Mouse (Mus musculus): Measurements from ENCODE around the gene Nup107.
"Not testable (repeated sequence)": the region's sequence is repeated elsewhere in the genome, so short reads cannot be mapped to it uniquely, and the experiment has no call there.

The Nup107 gene

DNA sequence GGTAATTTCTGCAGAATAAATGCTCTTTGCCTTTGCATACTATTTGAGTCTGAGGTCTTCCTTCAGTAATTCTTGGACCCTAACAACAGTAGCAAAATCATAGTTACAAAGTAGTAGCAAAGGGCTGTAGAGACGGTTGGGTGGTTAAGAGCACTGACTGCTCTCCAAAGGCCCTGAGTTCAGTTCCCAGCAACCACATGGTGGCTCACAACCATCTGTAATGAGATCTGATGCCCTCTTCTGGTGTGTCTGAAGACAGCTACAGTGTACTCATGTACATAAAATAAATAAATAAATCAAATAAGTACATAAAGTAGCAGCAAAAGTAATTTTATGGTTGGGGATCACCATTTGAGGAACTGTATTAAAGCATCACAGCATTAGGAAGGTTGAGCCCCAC, 76.9 kb downstream of the Nup107 start:
- not testable (repeated sequence) for DNase-seq (ENCODE audit: low spot score in 2 of 2)

DNA sequence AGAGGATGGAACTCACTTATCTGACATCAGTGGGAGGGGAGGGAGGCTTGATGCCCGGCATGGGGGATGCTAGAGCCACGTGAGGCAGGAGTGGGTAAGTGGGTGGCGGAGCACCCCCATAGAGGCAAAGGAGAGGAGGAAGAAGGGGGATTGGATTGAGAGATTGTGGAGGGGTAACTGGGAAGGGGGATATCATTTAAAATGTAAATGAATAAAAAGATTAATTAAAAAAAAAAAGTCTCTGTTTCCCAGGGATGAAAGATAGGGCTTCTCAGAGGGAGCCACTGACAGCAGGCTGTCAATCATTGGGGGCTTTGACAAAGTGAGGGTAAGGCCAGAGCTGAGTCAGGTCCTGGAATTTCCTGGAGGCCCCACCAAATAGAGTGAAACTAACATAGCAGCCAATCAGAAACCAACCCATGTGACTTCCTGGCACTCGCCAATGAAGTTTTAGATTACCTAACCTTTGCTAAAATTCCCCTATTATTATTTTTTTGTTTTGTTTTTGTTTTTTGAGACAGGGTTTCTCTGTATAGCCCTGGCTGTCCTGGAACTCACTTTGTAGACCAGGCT, 77.5 kb downstream of the Nup107 start:
- DNase-seq (ENCODE audit: low spot score in 2 of 2): no peak

DNA sequence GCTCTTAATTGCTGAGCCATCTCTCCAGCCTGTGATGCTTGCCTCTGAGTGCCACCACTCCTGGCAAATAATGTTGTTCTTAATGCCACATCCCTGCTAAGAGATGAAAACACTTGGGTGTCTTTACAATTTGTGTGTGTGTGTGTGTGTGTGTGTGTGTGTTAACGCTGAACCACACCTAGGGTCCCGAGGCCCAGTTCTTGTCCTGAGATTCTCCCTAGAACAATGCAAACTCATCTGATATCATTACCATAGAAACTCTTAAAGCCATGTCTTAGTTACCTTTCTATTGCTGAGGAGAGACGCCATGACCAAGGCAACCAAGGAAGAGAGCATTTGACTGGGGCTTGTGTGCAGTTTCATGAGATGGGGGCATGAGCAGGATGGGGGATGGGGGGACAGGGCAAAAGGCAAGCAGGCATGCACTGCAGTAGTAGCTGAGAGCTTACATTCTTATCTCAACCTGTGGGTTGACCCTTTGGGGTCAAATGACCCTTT, 78.4 kb downstream of the Nup107 start:
- no peak for DNase-seq (ENCODE audit: low spot score in 2 of 2)

DNA sequence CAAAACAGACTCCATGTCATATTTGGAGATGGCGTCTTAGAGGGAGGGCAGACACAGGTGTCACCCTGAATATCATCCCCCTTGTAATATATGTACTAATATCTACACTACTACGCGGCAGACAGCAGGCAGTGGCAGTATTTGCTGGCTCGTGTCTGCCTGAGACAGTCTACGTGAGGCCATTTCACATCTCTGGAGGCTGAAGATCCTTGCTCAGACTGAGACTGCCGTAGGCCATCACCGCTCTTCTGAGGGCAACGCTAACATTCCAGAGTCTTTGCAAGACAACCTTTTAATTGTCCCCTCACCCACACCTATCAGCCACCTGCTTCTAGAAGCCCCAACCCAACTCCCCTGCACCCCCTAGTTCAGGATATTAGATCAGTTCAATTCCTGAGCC, 79.0 kb downstream of the Nup107 start:
- DNase-seq (ENCODE audit: low spot score in 2 of 2): no peak

DNA sequence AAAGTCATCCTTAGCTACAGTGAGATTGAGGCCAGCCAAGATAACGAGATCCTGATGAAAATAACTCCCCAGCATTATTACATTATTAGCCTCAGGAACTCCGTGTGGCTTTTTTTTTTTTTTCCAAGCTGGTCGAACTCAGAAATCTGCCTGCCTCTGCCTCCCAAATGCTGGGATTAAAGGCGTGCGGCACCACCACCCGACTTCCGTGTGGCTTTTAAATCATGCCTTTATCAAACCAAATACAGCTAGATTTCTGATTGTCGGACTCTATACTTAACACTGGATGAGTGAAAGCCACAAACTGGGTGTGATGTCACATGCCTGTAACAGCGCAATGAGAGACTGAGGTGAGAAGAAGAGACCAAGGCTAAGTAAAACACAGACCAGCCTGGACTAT, 79.6 kb downstream of the Nup107 start:
- DNase-seq (ENCODE audit: low spot score in 2 of 2): no peak

DNA sequence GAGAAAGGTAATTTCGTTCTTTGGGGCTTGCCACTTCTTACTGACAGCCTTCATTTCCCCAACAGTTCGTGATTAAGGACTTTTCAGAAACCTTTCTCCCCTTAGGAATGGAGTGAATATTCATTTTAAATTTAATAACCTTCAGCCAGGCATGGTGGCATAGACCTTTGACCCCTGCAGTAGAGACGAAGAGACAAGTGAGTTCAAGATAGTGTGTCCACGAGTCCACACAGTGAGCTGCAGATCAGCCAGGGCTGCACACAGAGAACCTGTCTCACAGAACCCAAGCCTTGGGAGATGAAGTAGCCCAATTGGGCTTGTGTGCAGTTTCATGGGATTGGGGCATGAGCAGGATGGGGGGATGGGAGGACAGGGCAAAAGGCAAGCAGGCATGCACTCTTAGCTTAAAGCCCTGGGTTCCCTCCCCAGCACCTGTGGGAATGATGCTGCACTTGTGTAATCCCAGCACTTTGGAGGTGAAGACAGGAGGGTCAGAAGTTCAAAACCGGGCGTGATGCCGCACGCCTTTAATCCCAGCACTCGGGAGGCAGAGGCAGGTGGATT, 80.2 kb downstream of the Nup107 start:
- DNase-seq (ENCODE audit: low spot score in 2 of 2): no peak

DNA sequence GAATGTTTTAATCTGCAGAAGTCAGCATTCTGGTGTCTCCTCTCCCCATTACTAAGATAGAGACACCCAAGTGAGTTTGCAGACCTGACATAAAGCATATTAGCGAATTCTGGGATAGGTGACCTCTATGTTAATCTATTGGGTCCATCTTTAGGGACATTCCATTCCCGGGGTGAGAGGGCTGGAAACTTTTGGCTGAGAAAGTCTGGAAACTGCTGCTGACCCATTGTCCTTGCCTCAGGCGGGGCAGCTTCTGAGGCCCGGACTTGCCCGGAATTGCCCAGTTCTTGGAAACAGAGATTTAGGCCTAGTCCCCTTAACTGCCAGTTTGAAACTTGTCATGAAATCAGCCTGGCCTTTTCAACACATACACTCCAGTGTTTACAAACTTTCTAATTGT, 81.1 kb downstream of the Nup107 start:
- no peak for DNase-seq (ENCODE audit: low spot score in 2 of 2)

DNA sequence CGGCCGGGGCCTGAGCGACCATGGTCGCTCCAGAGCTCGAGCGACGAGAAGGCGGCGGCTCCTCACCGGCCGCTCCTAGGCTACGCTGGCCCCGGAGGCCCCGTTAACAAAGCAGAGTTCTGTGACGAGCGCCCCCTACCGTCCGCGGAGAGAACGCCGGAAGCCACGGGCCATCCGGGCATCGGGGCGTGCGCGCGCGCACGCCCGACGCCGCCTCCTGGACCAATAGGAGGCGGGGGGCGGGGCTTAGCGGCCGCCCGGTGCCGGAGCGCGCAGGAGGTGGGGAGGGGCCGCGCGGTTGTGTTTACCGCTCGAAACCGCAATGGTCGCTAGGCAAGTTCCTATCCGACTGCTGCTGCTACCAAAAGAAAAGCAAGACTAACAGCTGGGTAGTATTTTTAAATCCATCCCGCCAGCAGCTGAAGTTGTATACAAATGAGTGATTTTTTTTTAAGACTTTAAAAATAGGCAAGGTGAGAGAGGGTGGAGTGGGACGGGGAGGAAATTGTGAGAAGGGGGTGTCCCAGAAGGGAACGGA, 81.8 kb downstream of the Nup107 start, which contains the start of gene Mdm2:
Gene Mdm2, minus strand, starts transcription at position 155 of the 538 bp plus-strand sequence.
- peak; percentile 92 to 94 for DNase-seq (ENCODE audit: low spot score in 2 of 2)

DNA sequence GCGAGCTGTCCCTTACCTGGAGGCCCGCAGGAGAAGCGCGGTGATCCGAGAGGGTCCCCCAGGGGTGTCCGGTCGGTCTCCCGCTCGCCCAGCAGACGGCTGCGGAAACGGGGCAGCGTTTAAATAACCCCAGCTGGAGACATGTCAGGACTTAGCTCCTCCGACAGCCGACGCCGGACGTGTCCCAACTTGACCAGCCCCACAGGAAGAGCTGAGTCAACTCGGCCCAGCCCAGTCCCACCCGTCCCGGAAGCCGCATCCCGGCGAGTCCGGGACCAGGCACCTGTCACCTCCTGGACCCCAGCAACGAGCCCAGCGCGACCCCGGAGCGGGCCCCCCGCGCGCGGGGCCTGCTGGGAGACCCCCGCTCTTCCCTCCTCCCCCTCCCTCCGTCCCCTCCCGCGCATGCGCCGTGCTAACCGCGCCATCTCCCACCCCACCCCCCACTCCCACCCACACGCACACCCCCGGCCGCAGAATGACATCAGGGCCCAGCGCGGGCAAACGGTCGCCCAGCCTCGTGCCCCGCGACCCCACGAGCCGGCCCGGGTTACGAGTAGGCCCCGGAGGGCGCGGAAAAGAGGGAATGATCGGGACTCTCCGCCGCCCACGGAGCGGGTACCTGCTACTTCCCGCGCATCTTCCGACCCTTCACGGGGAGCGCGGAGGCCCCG, 82.4 kb downstream of the Nup107 start:
- DNase-seq (ENCODE audit: low spot score in 2 of 2): peak; percentile 41 to 46

DNA sequence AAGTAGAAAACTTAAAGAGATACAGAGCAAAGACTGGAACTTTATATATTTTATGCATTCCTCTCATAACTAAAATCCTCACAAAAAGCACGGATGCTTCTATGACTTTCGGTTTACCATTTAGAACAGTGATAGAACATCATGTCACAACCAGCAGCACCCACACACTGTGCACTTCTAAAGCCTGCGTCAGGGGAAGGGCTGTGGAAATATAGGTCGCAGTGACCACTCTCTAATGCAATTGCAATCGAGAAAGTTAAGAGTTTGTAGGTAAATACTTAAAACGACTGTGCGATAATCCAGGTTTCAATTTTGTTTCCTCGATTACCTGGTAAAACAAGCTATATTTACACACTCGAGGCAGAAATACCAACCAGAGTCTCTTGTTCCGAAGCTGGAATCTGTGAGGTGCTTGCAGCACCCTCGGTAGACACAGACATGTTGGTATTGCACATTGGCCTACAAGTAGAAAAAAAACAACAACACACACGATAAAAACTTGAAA, 83.1 kb downstream of the Nup107 start:
- DNase-seq (ENCODE audit: low spot score in 2 of 2): no peak

DNA sequence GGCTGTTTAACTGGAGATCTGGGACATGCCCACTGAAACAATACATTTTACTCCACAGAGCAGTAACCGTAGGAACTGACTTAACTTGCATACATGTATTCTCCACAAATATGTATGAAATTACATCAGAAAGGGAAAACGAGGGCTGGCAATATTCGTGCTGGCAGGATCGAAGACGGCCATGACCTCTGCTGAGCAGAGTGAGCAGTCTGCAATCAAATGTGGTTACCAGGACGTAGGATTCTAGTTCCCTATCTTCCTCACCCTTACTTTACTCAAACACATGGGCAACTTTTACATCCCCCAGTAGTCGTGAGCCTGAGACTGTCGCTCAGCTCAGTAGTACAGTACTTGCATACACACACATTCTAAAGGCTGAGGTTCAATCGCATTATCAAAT, 83.6 kb downstream of the Nup107 start:
- no peak for DNase-seq (ENCODE audit: low spot score in 2 of 2)

DNA sequence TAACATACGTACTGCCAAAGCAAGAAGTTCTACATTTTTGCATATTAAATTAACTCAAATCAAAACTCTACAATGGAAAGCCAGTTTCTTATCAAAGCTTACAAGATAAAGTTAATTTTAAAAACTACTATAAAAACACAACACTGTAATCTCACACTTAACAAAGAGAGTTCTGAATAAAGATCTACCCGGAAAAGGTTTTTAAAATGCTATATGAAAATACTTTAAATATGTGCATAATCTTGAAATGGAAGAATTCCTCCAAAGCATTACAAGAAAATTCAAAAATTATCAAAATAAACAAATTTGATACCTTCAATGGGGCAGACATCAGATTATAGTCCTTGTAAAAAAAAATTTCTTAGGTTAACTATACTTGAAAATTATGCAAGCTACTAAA, 84.1 kb downstream of the Nup107 start:
- DNase-seq (ENCODE audit: low spot score in 2 of 2): no peak

DNA sequence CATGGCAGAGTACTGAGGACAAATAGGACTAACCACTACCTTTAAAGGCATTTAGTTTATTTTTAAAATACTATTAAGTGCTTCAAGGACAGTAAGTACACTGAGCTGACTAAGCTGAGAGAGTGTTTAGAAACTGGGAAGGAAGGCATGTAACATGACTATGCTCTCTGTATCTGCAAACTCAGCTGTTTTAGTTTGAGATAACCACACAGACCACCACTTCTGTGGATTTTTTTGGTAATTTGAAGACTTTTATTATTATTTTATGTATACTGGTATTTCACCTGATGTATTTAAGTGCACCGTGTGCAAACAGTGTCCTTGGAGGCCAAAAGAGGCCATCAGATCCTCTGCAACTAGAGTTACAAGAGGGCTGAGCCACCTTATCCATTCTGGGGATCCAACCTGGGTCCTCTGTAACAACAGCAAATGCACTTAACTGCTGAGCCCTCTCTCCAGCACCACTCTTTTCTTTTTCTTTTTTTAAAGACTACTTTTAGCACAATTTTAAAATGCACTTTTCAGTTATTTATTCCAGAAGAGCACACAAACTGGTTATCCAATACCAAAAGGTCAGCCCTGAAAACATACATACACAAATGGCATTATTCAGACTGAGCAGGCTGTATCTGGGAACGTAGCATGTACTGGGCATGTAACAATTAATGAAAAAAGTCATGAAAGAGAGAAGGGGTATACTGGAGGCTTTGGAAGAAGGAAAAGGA, 85.2 kb downstream of the Nup107 start:
- no peak for DNase-seq (ENCODE audit: low spot score in 2 of 2)

DNA sequence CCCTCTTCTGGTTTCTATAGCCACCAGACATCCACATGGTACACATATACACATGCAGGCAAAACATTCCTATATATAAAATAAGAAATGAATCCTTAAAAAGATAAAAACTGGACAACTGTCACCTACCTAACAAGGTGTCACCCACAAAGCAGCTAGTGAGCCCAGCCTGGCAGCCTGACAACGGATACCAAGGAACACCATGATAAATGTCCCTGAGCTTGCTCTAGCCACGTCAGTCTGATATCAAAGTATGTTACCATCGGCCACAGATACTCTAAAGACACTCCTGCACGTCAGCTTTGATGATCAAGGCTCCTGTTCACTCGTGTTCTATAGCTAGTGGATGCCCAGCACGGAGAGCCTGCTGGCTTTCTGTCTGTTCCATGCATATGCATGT, 86.1 kb downstream of the Nup107 start:
- no peak for DNase-seq (ENCODE audit: low spot score in 2 of 2)

DNA sequence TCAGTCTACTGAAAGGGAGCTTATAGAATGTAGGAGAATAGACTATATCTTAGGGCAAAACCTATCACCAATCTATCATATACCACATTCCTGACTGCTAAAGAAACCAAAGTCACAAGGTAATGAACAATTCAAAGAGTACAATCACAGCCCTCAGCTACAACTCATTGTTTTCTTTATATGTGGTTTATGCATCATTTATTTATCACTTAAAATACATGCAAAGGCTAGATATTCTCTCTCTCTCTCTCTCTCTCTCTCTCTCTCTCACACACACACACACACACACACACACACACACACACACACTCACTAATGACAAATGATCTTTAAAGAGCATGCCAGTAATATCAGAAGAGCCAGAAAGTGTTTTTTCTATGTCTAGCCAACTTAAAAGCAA, 86.7 kb downstream of the Nup107 start:
- DNase-seq (ENCODE audit: low spot score in 2 of 2): no peak

DNA sequence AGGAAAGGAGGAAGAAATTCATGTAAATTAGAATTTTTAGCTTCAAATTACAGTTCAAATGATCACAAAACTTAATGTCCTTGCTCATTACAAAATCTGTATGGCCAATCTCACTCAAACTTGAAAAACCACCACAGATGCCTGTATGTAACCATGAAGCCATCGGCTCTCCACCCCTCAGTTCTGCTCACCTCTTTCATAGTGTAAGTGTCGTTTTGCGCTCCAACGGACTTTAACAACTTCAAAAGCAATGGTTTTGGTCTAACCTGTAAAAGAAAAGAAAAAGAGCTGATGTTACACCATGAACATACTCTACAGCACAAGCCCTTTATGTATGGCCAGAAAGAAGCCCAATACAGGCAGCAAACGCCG, 87.6 kb downstream of the Nup107 start:
- DNase-seq (ENCODE audit: low spot score in 2 of 2): no peak

DNA sequence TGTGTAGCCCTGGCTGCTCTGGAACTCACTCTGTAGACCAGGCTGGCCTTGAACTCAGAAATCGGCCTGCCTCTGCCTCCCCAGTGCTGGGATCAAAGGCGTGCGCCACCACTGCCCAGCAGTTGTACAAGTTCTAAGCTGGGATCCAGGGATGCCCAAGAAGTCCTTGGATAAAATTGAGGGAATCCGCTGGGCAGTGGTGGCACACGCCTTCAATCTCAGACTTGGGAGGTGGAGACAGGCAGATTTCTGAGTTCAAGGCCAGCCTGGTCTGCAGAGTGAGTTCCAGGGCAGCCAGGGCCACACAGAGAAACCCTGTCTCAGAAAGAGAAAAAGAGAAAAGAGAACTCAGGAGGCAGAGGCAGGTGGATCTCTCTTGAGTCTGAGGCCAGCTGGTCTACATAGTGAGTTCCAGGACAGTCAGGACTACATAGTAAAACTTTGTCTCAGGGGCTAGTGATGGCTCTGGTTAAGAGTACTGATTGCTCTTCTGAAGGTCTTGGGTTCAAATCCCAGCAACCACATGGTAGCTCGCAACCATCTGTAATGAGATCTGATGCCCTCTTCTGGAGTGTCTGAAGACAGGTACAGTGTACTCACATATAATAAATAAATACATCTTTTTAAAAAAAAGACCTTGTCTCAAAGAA, 88.1 kb downstream of the Nup107 start:
- not testable (repeated sequence) for DNase-seq (ENCODE audit: low spot score in 2 of 2)

DNA sequence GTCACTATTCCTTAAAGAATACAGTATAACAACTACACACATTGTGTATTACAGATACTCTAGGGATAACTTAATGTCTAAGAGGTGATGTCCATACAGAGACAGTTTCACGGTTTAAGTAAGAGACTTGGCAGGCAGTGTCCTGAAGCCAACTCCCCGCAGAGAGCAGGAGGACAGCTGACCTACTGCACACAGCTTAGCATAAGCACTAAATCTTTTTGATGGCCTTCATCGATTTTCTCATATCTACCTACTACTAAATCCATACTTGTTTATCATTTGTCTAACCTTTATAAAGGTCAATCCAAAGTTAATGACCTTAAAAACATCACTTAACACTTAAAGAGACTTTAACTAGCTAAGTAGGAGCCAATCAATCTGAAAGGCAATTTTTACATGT, 89.0 kb downstream of the Nup107 start:
- DNase-seq (ENCODE audit: low spot score in 2 of 2): no peak

DNA sequence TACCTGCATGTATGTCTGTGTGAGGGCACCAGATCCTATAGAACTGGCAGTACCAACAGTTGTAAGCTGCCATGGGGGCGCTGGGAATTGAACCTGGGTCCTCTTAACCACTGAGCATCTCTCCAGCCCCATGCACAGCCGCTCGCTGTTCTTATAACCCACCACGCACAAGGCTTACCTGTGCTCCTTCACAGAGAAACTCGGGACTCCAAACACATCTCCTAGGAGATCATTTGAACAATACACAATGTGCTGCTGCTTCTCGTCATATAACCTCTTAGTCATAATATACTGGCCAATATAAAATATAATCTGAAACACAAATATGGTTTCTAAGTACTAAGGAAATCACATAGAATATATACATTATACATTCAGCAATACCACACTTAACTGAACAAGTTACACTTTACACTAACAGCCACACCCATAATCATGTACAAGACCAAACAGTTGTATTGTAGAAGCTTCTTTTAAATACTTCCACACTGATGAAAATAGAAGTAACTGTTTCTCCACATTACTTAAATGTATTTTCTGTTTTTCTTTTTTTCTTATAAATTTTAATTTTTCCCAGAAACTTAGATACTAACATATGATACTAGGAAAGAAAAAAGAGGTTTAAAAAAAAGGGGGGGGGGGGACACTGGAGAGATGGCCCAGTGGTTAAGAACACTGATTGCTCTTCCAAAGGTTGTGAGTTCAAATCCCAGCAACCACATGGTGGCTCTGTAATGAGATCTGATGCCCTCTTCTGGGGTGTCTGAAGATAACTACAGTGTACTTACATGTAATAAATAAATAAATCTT, 90.3 kb downstream of the Nup107 start:
- DNase-seq (ENCODE audit: low spot score in 2 of 2): no peak

DNA sequence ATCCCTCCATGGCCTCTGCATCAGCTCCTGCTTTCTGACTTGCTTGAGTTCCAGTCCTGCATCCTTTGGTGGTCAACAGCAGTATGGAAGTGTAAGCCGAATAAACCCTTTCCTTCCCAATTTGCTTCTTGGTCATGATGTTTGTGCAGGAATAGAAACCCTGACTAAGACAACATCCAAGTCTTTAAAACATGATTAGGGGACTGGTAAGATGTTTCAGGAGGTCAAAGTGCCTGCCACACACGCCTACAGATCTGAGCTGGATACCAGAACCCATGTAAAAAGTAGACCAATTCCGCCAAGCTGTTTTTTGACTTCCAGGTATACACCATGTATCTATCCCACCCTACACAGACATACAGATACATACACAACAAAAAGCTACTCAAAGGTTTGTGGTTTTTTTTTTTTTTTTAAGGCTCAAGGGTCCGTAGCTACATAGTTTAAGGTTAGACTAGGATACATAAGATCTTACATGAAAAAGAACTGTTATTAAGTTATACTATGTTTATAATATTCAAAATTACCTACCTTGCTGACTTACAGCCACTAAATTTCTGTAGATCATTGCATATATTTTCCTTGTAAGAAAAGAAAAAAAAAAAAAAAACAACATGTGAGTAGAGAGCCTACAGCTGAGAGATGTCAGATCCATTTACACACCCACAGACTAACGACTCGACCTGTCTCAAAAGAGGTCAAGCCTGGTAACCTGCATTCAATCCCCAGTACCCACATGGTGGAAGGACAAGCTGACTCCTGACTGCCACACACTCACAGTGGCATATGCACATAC, 91.3 kb downstream of the Nup107 start:
- no peak for DNase-seq (ENCODE audit: low spot score in 2 of 2)

All from right cerebral cortex, postnatal 36 days (tissue).